Mouse (Mus musculus): Measurements from ENCODE around the gene Nod1.

Nod1 gene

GRCm38 (mm10) chr6:54906053-54907040 lies 66.1 kb downstream of the Nod1 start:
- in situ Hi-C loops (cut with MboI; ENCODE audit: unreplicated experiment in 2 of 2), result loop anchor here in 1 of 2 experiments (5.0 kb wide), 1 partner anchor 89 kb away; the partner anchor contains the start of gene Znrf2

- in situ Hi-C loops (cut with MboI; ENCODE audit: unreplicated experiment in 2 of 2), result no loop called here
These were observed 69.9 kb downstream of the Nod1 start for GRCm38 (mm10) chr6:54902547-54902946.

GRCm38 (mm10) chr6:54900256-54900655 lies 72.2 kb downstream of the Nod1 start:
- in situ Hi-C loops (cut with MboI; ENCODE audit: unreplicated experiment in 2 of 2), result no loop called here

GRCm38 (mm10) chr6:54891384-54891783 lies 81.0 kb downstream of the Nod1 start:
- in situ Hi-C loops (cut with MboI; ENCODE audit: unreplicated experiment in 2 of 2), result no loop called here

GRCm38 (mm10) chr6:54890221-54890620 lies 82.2 kb downstream of the Nod1 start:
- in situ Hi-C loops (cut with MboI; ENCODE audit: unreplicated experiment in 2 of 2), result no loop called here

GRCm38 (mm10) chr6:54886195-54886594 lies 86.2 kb downstream of the Nod1 start:
- in situ Hi-C loops (cut with MboI; ENCODE audit: unreplicated experiment in 2 of 2), result no loop called here

- in situ Hi-C loops (cut with MboI; ENCODE audit: unreplicated experiment in 2 of 2), result loop anchor here in 1 of 2 experiments (5.0 kb wide), 1 partner anchor 66 kb away; the partner anchor contains the start of gene Znrf2
These were observed 89.0 kb downstream of the Nod1 start for GRCm38 (mm10) chr6:54883424-54883823.

- in situ Hi-C loops (cut with MboI; ENCODE audit: unreplicated experiment in 2 of 2), result loop anchor here in 1 of 2 experiments (5.0 kb wide), 1 partner anchor 63 kb away; the partner anchor contains the start of gene Znrf2
These were observed 92.3 kb downstream of the Nod1 start for GRCm38 (mm10) chr6:54880086-54880485.

GRCm38 (mm10) chr6:54878546-54878945 lies 93.9 kb downstream of the Nod1 start:
- in situ Hi-C loops (cut with MboI; ENCODE audit: unreplicated experiment in 2 of 2), result no loop called here

GRCm38 (mm10) chr6:54877651-54878050 lies 94.8 kb downstream of the Nod1 start:
- in situ Hi-C loops (cut with MboI; ENCODE audit: unreplicated experiment in 2 of 2), result no loop called here

- in situ Hi-C loops (cut with MboI; ENCODE audit: unreplicated experiment in 2 of 2), result no loop called here
These were observed 95.6 kb downstream of the Nod1 start for GRCm38 (mm10) chr6:54876782-54877181.
